Mouse (Mus musculus): ENCODE measurements around the gene Terb1. TPM values are rescaled to one million over a fixed set of nuclear protein-coding genes. Genes with fewer than 3 reads are reported as not detected.

The Terb1 gene
- total RNA-seq, 1 experiment from 2014 or later, result 0.81 TPM

DNA sequence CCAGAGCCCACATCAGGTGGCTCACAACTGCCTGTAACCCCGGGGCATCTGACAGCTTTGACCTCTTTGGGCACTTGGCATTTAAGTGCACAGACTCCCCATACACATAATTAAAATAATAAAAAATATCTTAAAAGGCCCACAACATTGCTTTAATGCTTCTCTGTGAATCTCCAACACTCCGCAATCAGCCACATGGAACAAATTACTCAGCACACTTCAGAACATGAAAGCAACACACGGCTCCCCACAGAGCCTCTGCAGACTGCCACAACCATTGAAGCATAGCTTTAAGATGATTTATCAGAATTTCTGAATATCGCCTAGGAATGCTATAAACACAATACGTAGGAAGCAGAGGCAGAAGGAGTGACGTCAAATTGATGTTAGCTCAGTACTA, 93.7 kb downstream of the Terb1 start:
- ATAC-seq (ENCODE audit: extremely low read depth, insufficient number of reproducible peaks, low FRiP score, poor library complexity, severe bottlenecking), result no peak

DNA sequence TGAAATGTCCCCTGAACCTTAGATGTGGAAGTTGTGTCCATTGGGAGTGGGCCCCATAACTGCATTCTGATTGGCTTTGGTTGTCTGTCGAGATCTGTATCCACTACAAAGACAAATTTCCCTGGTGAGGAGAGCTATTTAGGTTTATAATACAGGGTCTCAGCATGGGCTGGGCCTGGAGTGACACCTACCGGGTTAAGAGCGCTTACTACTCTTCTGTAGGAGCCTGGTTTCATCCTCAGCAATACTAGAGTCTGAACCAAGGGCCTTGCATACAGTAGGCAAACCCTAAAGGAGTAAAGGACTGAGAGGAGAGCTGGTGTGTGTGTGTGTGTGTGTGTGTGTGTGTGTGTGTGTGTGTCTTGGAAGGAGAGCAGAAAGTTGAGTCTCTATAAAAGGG, 95.5 kb downstream of the Terb1 start:
- no peak for ATAC-seq (ENCODE audit: extremely low read depth, insufficient number of reproducible peaks, low FRiP score, poor library complexity, severe bottlenecking)

- no peak for ATAC-seq (ENCODE audit: extremely low read depth, insufficient number of reproducible peaks, low FRiP score, poor library complexity, severe bottlenecking)
Observed at GRCm38 (mm10) chr8:104413770-104414169, 95.9 kb downstream of the Terb1 start.

- ATAC-seq (ENCODE audit: extremely low read depth, insufficient number of reproducible peaks, low FRiP score, poor library complexity, severe bottlenecking), result no peak
Observed at GRCm38 (mm10) chr8:104412805-104413532, 96.7 kb downstream of the Terb1 start.

DNA sequence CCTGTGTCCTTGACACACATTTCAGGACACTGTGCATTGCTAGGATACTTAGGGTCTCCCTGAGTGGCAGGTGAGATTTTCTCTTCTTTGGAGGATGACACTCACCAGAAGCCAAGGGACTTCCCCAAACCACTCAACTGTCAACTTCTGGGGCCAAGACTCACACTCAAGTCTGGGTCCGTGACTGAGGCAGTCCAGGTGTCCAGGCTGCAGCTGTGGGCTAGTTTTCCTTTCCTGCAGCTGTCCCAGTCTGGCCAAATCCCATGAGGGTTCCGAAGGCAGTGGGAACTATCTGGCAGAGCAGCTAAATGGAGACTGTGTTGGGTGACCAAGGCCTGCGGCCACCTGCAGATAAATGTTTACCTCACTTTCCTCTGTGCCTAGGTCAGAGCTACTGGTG, 97.7 kb downstream of the Terb1 start:
- ATAC-seq (ENCODE audit: extremely low read depth, insufficient number of reproducible peaks, low FRiP score, poor library complexity, severe bottlenecking), result peak; percentile 19; the same call in 1 of the 2 replicates

- ATAC-seq (ENCODE audit: extremely low read depth, insufficient number of reproducible peaks, low FRiP score, poor library complexity, severe bottlenecking), result no peak
Observed at GRCm38 (mm10) chr8:104411468-104411867, 98.2 kb downstream of the Terb1 start.

DNA sequence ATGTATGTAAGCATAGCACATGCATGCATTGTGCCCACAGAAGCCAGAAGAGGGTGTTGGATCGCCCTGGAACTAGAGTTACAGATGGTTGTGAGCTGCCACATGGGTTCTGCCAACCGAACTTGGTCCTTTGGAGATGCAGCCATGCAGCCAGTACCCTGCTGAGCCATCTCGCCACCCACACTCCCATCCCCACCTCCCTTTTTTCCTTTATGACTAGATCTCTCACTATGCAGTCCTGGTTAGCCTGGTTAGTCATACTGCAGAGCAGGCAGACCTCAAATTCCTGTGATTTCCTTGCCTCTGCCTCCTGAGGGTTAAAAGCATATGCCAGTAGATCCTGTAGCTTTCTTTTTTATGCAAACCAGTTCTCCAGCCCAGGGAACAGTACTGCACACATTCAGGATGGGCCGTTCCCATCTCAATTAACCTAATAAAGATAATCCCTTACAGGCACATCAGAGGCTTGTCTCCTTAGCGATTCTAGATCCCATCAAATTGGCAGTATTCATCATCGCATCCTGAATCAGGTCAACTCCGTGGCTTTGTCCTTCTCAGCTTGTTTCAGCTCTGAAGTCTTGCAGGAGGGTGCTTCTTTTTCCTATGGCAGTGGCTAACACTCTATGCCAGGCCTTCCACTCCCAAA, 99.0 kb downstream of the Terb1 start:
- no peak for ATAC-seq (ENCODE audit: extremely low read depth, insufficient number of reproducible peaks, low FRiP score, poor library complexity, severe bottlenecking)

DNA sequence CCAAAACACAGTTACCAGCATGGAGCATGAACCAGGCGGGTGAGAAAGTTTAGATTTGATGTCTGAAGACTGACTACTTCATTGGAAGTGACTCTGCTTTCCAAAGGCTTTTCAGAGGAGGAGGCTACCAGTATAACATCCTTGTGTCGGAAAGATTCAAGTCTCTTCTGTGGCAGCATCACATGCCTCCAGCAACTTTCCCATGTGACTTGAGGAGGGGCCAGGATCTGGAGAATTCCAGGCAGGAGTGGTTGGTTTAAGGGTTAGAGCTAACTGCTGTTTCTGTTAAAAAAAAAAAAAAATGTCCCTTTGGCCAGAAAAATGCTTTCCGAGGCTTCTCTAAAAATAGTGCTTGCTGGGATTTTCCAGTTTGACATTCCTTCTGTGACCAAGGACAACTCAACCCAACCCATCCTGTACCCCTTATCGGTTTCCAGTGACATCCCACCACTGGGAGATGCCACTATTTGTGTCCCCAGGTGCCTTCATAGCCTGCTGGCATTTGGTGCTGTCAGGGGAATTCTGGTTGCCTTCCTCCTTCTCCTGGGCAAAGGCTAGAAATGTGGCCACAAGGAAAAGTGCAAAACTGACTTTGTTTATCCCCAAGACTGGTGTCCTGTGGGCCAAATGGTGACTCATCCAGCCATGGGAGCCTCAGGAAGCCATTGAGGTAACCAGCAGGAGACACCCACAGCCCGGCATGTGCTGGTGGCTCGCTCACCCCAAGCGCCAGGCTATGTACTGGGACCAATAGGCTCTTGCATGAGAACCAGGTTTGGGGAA, 101.2 kb downstream of the Terb1 start:
- no peak for ATAC-seq (ENCODE audit: extremely low read depth, insufficient number of reproducible peaks, low FRiP score, poor library complexity, severe bottlenecking)

DNA sequence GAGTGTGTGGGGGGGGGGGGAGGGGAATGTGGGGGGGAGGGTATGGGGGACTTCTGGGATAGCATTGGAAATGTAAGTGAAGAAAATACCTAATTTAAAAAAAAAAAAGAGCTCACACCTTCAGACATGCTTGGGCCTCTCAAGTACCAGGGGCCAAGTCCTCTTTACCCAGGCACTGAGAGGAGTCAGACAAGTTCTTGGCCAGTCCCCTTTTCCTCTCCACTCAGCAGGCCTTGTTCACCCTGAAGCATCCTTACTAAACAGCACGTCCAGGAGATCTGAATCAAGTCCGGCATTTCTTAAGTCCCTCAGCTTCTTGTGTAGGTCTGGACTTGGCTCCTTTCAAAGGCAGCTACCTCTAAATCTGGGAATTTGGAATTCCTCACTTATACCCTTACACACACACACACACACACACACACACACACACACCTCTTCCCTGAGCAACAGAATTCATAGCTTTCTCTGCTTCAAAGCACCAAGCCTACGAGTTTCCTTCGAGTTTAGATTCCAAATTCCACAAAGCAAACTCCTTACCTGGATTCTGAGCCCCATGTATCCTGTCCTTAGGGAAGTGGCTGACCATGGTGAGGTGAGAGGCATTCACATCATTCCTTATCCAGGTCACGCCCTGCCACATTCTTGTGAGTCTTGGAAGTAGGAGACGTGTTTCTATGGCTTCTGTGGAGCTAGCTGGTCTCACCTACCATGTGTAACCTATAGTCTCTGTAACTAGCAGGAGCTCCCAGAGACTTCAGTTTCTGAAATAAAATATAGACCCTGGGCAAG, 103.2 kb downstream of the Terb1 start:
- ATAC-seq (ENCODE audit: extremely low read depth, insufficient number of reproducible peaks, low FRiP score, poor library complexity, severe bottlenecking), result no peak

DNA sequence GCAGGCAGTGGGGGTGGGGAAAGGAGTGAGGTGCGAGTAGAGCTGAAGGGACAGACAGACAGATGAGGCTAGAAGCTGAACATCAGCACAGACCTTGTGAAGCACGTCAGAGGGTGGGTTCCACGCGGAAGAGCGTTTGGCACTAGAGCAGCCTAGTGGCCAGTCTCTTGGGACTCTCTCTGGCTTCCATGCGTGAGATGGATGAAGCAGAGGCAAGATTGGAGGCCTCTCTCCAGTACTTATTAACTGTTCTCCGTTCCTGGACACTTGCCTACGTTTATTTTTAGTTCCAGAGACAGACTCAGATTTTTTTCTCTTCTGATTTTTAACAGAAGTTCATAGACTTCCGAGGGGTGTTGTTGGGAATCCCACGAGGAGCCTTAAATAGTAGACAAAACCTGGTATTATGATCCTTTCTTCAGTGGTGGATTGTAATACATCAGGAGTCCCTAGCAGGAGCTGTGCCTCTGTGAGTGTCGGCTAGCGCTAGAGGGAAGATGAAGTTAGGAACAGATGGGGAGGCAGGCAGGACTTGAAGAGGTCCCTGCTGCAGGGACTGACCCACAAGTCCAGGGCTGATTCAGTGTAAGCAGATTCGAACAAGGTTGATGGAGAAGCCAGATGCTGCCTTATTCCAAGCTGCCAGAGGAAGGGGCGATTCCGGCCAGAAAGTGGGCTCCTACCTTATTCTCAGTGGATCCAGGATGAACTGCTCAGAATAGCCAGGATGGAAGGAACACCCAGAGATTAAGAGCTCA, 104.1 kb downstream of the Terb1 start:
- no peak for ATAC-seq (ENCODE audit: extremely low read depth, insufficient number of reproducible peaks, low FRiP score, poor library complexity, severe bottlenecking)

DNA sequence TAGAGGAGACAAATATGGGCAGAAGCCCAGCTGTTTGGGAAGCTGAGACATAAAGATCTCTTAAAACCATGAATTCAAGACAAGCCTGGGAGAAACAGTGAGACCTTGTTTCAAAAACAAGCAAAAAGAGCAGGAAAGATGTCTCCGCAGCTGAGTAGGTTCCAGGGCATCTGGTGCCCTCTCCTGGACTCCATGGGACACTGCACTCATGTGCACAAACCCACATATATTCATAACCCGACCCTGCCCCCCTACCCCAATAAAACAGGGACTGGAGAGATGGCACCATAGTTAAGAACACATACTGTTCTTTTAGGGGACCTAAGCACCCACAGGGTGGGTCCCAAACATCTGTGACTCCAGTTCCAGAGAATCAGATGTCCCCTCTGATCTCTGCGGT, 106.1 kb downstream of the Terb1 start:
- ATAC-seq (ENCODE audit: extremely low read depth, insufficient number of reproducible peaks, low FRiP score, poor library complexity, severe bottlenecking), result no peak

Other genes with a start within 250 kb of the Terb1 start
- gene Cmtm2a, start 216.7 kb downstream of the Terb1 start, total RNA-seq (2017), result not detected in 2 replicates
- gene Gm45711, start 199.8 kb downstream of the Terb1 start, total RNA-seq (2017), result not detected in 2 replicates
- not detected in 2 replicates for gene Cmtm1, start 199.8 kb downstream of the Terb1 start, total RNA-seq (2017)
- not detected in 2 replicates for gene Gm11020, start 188.3 kb downstream of the Terb1 start, total RNA-seq (2017)
- gene Cmtm2b, start 187.7 kb downstream of the Terb1 start, total RNA-seq (2017), result not detected in 2 replicates
- gene Cmtm3, start 170.5 kb downstream of the Terb1 start, total RNA-seq (2017), result 3.8 and 7.2 TPM in 2 replicates
- gene Cmtm4, start 114.1 kb downstream of the Terb1 start, total RNA-seq (2017), result 0.49 and 0.81 TPM in 2 replicates
- 69.2 TPM in 2 replicates for gene Dync1li2, start 66.9 kb downstream of the Terb1 start, total RNA-seq (2017)
- 98.6 and 98.9 TPM in 2 replicates for gene Nae1, start 24.7 kb upstream of the Terb1 start, total RNA-seq (2017)
- gene Car7, start 24.8 kb upstream of the Terb1 start, total RNA-seq (2017), result 2.2 and 2.4 TPM in 2 replicates
- gene Pdp2, start 81.5 kb upstream of the Terb1 start, total RNA-seq (2017), result 6.0 and 6.5 TPM in 2 replicates
- gene Cdh16, start 114.5 kb upstream of the Terb1 start, total RNA-seq (2017), result 2.0 TPM in 1 of 2 replicates, not detected in the other
- 13.0 and 20.0 TPM in 2 replicates for gene Rrad, start 121.4 kb upstream of the Terb1 start, total RNA-seq (2017)
- 21.1 and 22.6 TPM in 2 replicates for gene Ciao2b, start 132.1 kb upstream of the Terb1 start, total RNA-seq (2017)
- gene Ces2a, start 224.1 kb upstream of the Terb1 start, total RNA-seq (2017), result not detected in 2 replicates